In genomic region chr12:79761217-79761616, GRCm38 (mm10) we compare ENCODE assay signal across 18 mouse cellular contexts.
DNase-seq lines count a peak whose midpoint lies in the region; ATAC-seq lines count a peak whose summit lies in the region.
"Had no signal": no experiment of that assay in that cellular context is flagged by ENCODE, and none has a peak within 500 bp of the region (broad histone marks: within the 10 kb centered on the region; RNA-seq: fewer than 3 reads in every experiment).

No protein-coding gene starts in this region.

- no peak overlapping the region for H3K4me3 ChIP-seq in heart, embryonic 10.5 days
- H3K4me3 ChIP-seq in kidney, embryonic 16.5 days (ENCODE audit: low read length), result no peak overlapping the region
- no peak overlapping the region for H3K4me3 ChIP-seq in midbrain, embryonic 12.5 days
- no peak overlapping the region for H3K4me3 ChIP-seq in midbrain, embryonic 14.5 days (replicated peaks; ENCODE audit: low read depth, low read length)
- H3K4me3 ChIP-seq: hindbrain, embryonic 10.5 days; left cerebral cortex, adult 2 months; limb, embryonic 10.5 days; midbrain, embryonic 13.5 days had no signal

- no peaks in the 10 kb centered on the region for H3K27me3 ChIP-seq in heart, embryonic 10.5 days (ENCODE audit: insufficient read depth, poor library complexity, severe bottlenecking)
- no peaks in the 10 kb centered on the region for H3K27me3 ChIP-seq in kidney, embryonic 16.5 days (ENCODE audit: insufficient read depth, low read length)
- H3K27me3 ChIP-seq in midbrain, embryonic 12.5 days, result no peaks in the 10 kb centered on the region
- H3K27me3 ChIP-seq in midbrain, embryonic 14.5 days (ENCODE audit: control insufficient read depth, insufficient read depth, low read length), result no peaks in the 10 kb centered on the region
- H3K27me3 ChIP-seq: midbrain, embryonic 13.5 days had no signal

- H3K9me3 ChIP-seq in heart, embryonic 10.5 days, result no peaks in the 10 kb centered on the region
- no peaks in the 10 kb centered on the region for H3K9me3 ChIP-seq in kidney, embryonic 16.5 days (ENCODE audit: low read length)
- H3K9me3 ChIP-seq in midbrain, embryonic 12.5 days, result no peaks in the 10 kb centered on the region
- no peaks in the 10 kb centered on the region for H3K9me3 ChIP-seq in midbrain, embryonic 14.5 days (ENCODE audit: control insufficient read depth, low read length)
- H3K9me3 ChIP-seq: hindbrain, embryonic 10.5 days; limb, embryonic 10.5 days; midbrain, embryonic 13.5 days had no signal

- no peak overlapping the region for H3K4me2 ChIP-seq in kidney, embryonic 16.5 days (replicated peaks; ENCODE audit: low read depth, low read length)
- H3K4me2 ChIP-seq in midbrain, embryonic 12.5 days (replicated peaks), result no peak overlapping the region
- H3K4me2 ChIP-seq in midbrain, embryonic 14.5 days (ENCODE audit: low read length), result no peak overlapping the region
- H3K4me2 ChIP-seq: liver, embryonic 11.5 days; midbrain, embryonic 13.5 days had no signal

- no peak overlapping the region for H3K9ac ChIP-seq in kidney, embryonic 16.5 days (replicated peaks; ENCODE audit: low read length)
- no peak overlapping the region for H3K9ac ChIP-seq in midbrain, embryonic 12.5 days (replicated peaks)
- no peak overlapping the region for H3K9ac ChIP-seq in midbrain, embryonic 14.5 days (replicated peaks; ENCODE audit: low read length)
- H3K9ac ChIP-seq: midbrain, embryonic 13.5 days had no signal

- no peak for DNase-seq in heart, embryonic 10.5 days (ENCODE audit: low spot score)
- no peak for DNase-seq in heart, adult 8-10 months (ENCODE audit: low spot score)
- DNase-seq in kidney, adult 18-20 months, result no peak
- DNase-seq in midbrain, embryonic 14.5 days, result no peak
- no peak for DNase-seq in right cerebral cortex, postnatal 14 days
- DNase-seq: adrenal gland, postnatal 25 days; B cell, adult 2 months; cerebellum, adult 18-20 months; gastrocnemius, postnatal 25 days; kidney, postnatal 25 days had no signal

- peak overlapping the region; percentile 42; the same call in 1 of the 2 replicates for H3K27ac ChIP-seq in heart, embryonic 10.5 days
- H3K27ac ChIP-seq in kidney, embryonic 16.5 days (ENCODE audit: low read length), result peak overlapping the region; percentile 63
- 0 out of 2 replicates have a peak overlapping the region, but pooled peaks have one; percentile 3 for H3K27ac ChIP-seq in midbrain, embryonic 12.5 days (replicated peaks)
- no peak overlapping the region for H3K27ac ChIP-seq in midbrain, embryonic 14.5 days (replicated peaks; ENCODE audit: low read depth, low read length)
- H3K27ac ChIP-seq: left cerebral cortex, adult 2 months; limb, embryonic 10.5 days; macrophage; midbrain, embryonic 13.5 days had no signal

- H3K36me3 ChIP-seq in heart, embryonic 10.5 days, result no peaks in the 10 kb centered on the region
- no peaks in the 10 kb centered on the region for H3K36me3 ChIP-seq in kidney, embryonic 16.5 days (ENCODE audit: insufficient read depth, low read length)
- no peaks in the 10 kb centered on the region for H3K36me3 ChIP-seq in midbrain, embryonic 12.5 days
- H3K36me3 ChIP-seq in midbrain, embryonic 14.5 days (ENCODE audit: control insufficient read depth, insufficient read depth, low read length), result no peaks in the 10 kb centered on the region
- H3K36me3 ChIP-seq: hindbrain, embryonic 10.5 days; limb, embryonic 10.5 days; midbrain, embryonic 13.5 days had no signal

- no peak for ATAC-seq in kidney, embryonic 16.5 days (ENCODE audit: low FRiP score, low TSS enrichment)
- ATAC-seq in midbrain, embryonic 12.5 days (ENCODE audit: low FRiP score, low read depth), result no peak
- no peak for ATAC-seq in midbrain, embryonic 14.5 days (ENCODE audit: low FRiP score, low TSS enrichment)
- ATAC-seq: midbrain, embryonic 13.5 days had no signal

- WGBS in heart, embryonic 10.5 days, result 40% methylated on average over 2 of the region's 2 CpGs
- 61% methylated on average over 2 of the region's 2 CpGs for WGBS in kidney, embryonic 16.5 days
- 88% methylated on average over 2 of the region's 2 CpGs for WGBS in midbrain, embryonic 12.5 days
- 89% methylated on average over 2 of the region's 2 CpGs for WGBS in midbrain, embryonic 14.5 days

- peaks cover 69% of the 10 kb centered on the region for H3K4me1 ChIP-seq in heart, embryonic 10.5 days
- H3K4me1 ChIP-seq in kidney, embryonic 16.5 days (ENCODE audit: insufficient read depth, low read length), result peaks cover 50% of the 10 kb centered on the region
- H3K4me1 ChIP-seq in midbrain, embryonic 12.5 days, result peaks cover 13% of the 10 kb centered on the region
- 0 out of 2 replicates have a peak, but pooled peaks cover 3% of the 10 kb centered on the region for H3K4me1 ChIP-seq in midbrain, embryonic 14.5 days (ENCODE audit: control insufficient read depth, insufficient read depth, low read length)
